Mouse (Mus musculus) layer of hippocampus, adult 9-10 months (tissue): ENCODE measurements around the gene Gm21319.
"Not testable (repeated sequence)": the region's sequence is repeated elsewhere in the genome, so short reads cannot be mapped to it uniquely, and the experiment has no call there.

Experiments used
- DNase-seq: peaks from one replicate; pipeline ENCODE4 v3.0.0; 2022; ENCODE audit warnings: low spot score

Gene Gm21319

GRCm38 (mm10) chr12:87775655-87776054 is at the start of gene Gm21319:
Gm21319 (minus strand) TSS chr12:87775755.
- not testable (repeated sequence) for DNase-seq

GRCm38 (mm10) chr12:87816277-87816676 is 40.7 kb upstream of the Gm21319 start, which contains the start of gene BB287469:
BB287469 (plus strand) TSS chr12:87816577.
- DNase-seq: not testable (repeated sequence)

GRCm38 (mm10) chr12:87797971-87798370 is 22.4 kb upstream of the Gm21319 start:
- not testable (repeated sequence) for DNase-seq

- not testable (repeated sequence) for DNase-seq
Measured at GRCm38 (mm10) chr12:87795212-87795611, 19.7 kb upstream of the Gm21319 start, which contains the start of gene Gm21936. Gm21936 (plus strand) TSS chr12:87795512.
